Mouse (Mus musculus) Muller cell, postnatal 12 days (primary cell): ENCODE data around the gene Foxk1.

Source experiments
- DNase-seq: peaks from one replicate; pipeline ENCODE4 v3.0.0-alpha.2; 2015; ENCODE audit errors: inconsistent ontology term

Foxk1 gene

GRCm38 (mm10) chr5:142444791-142445531 is 43.7 kb downstream of the Foxk1 start:
- DNase-seq: no peak

- no peak for DNase-seq
These were observed 44.4 kb downstream of the Foxk1 start for GRCm38 (mm10) chr5:142445709-142446108.

DNA sequence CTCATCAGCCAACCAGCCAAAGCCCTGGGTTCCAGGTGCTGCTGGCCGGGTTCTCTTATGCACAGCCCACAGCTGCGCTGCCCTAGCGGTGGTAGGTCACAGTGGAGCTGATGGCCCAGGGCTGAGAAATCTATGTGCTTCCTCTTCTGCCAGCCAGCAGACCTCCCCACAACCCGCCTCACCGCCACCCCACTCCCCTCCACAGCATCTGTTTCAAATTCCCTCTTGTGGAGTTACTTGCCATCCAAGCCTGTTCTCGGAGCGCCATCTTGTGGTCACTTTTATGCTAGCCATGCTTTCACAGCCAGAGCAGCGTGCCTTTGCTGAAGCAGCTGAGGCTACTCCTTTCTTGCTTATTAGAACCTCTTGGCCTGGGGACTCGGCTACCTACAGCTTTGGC is 46.8 kb downstream of the Foxk1 start:
- peak; percentile 86 for DNase-seq

DNA sequence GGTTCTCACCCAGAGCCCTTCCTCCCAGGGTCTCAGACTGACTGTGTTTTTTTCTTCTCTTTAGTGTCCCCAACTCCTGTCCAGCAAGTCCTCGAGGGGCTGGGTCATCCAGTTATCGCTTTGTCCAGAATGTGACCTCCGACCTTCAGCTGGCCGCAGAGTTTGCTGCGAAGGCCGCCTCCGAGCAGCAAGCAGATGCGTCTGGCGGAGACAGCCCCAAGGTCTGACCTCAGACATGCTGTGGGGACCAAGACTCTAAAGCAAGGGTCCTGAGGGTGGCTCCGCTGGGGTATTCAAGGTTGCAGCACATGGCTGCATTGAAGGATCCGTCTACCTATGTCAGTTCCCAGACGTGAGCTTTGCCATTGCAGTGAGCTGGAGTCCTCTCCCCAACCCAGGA is 47.3 kb downstream of the Foxk1 start:
- DNase-seq: no peak

GRCm38 (mm10) chr5:142450846-142451245 is 49.5 kb downstream of the Foxk1 start:
- DNase-seq: no peak

- peak; percentile 87 for DNase-seq
These were observed 50.5 kb downstream of the Foxk1 start for GRCm38 (mm10) chr5:142451759-142452158.

- DNase-seq: no peak
These were observed 52.4 kb downstream of the Foxk1 start for GRCm38 (mm10) chr5:142453742-142454141.

DNA sequence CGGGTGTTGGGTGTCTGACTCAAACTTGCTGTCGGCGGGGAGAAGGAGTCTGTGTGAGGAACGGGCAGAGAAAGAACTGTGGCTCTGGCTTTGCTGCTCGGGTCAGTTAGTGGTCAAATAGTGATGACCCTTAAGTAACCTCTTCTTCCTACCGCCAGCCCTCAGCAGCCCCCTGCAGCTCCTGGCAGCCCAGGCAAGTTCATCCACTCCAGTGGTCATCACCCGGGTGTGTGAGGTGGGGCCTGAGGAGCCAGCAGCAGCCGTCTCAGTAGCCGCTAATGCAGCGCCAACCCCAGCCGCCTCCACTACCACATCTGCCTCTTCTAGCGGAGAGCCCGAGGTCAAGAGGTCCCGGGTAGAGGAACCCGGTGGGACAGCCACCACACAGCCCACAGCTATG is 55.0 kb downstream of the Foxk1 start:
- peak; percentile 67 for DNase-seq

DNA sequence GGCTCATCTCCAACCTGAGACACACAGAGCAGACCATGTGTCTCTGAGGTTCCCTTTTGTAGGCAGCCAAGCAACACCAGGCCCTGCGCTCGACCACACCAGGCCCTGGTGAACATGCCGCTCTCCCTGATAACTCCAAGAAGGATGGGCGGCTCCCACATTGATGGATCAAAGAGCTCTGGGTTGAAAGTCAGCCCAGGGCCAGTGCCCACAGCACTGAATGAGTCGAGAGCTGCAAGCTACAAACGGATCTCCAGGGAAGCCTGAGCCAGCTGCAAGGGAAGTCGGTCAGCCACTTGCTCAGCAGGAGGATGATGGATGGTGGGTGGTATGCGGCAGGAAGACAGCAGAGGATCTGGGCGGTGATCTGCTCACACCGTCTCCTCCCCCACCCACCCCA is 56.0 kb downstream of the Foxk1 start:
- DNase-seq: peak; percentile 50

GRCm38 (mm10) chr5:142458791-142459557 is 57.7 kb downstream of the Foxk1 start:
- DNase-seq: no peak

GRCm38 (mm10) chr5:142459834-142460233 is 58.5 kb downstream of the Foxk1 start:
- no peak for DNase-seq

DNA sequence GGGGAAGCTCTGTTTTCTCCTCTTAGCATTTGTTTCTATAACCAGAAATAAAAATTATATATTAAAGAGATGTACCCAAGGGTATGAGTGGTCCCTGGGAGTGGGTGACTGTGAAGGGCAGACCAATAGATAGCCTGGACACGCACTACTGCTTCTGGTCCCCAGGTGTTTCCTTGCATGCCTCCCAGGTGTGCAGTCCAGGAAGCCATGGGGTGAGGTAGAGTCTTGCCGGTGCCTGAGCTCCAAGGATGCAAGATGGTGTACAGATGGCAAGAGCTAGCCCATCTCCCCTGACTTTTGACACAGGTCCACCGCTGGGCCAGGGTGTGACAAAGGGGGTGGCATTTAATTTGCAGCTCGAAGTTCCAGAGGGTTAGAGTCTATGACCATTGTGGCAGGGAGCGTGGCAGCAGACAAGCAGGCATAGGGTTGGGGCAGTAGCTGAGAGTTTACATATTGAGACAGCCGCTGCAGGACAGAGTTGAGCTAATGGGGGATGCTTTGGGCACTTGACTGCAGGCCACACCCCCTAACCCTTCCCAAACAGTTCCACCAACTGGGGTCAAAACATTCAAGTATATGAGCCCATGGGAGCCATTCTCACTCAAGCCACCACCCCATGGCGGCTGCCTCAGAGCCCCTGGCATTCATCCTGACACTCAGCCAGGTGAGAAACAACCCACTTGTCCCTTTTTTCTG is 60.8 kb downstream of the Foxk1 start:
- no peak for DNase-seq

DNA sequence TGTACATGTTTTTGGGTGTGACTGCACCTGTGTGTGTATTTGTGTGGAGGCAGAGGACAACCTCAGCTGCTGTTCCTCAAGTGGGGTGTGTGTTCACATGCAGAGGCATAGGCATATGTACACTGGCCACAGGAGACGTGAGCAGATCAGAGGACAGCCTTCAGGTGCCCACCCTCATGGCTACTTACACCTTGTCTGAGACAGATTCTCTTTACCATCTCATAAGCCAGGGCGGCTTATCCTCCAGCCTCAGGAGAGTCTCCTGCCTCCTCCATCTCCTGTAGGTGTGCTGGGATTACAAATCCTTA is 61.3 kb downstream of the Foxk1 start:
- no peak for DNase-seq

DNA sequence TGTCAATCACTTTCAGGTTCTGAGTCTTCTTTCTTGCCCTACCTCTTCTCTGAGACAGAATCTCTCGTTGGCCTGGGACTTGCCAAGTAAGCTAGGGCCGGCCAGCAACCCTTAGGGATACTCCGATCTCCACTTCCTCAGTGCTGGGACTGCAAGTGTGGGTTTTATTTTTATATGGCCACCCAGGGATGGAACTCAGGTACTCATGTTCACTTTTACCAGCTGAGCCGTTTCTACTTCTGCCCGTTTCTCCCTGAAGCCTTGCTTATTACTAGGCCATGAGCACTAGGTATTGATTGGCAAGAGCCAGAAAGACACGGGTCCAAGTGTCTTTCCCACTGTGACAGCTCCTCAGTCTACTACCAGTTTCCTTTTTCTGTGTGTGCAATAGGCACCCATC is 61.7 kb downstream of the Foxk1 start:
- DNase-seq: no peak

- DNase-seq: peak; percentile 99
These were observed 62.5 kb downstream of the Foxk1 start, which contains the start of gene Ap5z1 for GRCm38 (mm10) chr5:142463461-142464454. TSS of gene Ap5z1 (plus strand) at chr5:142463944.

DNA sequence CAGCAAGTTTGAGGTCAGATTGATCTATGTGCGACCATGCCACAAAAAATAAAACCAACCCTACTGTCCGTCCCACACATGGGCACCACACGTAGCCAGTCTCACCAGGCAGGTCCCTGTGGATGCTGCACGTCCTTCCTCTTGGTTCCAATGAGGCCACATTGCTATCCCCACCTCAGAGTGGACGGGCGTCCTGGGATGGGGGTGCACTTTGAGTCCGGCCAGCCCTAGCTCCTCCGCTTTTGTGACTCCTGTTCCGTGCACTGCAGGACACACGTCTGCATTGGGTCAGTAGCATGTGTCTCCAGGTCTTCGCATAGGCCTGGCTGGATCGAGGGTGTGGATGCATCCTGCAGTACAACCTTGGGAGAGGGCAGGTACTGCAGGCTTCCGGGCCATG is 67.1 kb downstream of the Foxk1 start:
- no peak for DNase-seq

GRCm38 (mm10) chr5:142469796-142470195 is 68.5 kb downstream of the Foxk1 start:
- no peak for DNase-seq

- DNase-seq: peak; percentile 92
These were observed 72.4 kb downstream of the Foxk1 start for GRCm38 (mm10) chr5:142473696-142474095.

DNA sequence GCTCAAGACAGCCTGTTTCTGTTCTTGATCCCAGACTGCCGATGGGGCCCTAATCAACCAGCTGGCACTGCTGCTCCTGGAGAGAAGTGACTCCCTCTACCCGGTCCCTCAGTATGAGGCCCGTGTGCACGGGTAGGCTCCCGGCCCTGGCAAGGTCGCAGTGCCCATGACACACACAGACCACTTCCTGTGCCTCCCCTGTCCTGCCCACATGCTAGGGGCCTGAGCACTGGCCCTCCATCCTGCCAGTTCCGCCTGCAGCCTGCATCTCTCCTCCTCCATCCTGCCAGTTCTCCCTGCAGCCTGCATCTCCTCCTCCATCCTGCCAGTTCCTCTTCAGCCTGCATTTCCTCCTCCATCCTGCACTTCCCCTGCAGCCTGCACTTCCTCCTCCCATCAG is 74.4 kb downstream of the Foxk1 start:
- no peak for DNase-seq

DNA sequence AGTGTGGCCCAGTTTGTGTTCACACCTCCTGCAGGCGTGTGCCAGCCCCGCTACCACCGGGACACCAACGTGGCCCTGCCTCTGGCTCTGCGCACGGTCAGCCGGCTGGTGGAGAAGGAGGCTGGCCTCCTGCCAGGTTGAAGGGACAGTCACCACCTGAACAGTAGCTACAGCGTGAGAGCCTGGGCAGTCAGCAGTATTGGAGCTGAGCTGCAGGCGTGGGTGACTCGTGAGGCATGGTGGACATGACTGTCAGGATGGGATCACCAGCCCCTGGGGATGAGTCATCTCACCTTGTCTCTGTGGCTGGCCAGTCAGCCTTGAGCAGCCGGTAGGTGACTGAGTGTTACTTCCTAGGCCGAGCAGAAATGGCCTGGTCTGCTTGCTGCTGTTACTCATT is 76.0 kb downstream of the Foxk1 start:
- DNase-seq: peak; percentile 53

GRCm38 (mm10) chr5:142477866-142478615 is 76.7 kb downstream of the Foxk1 start:
- no peak for DNase-seq
